Mouse (Mus musculus): ENCODE data around the gene Tbrg1.

- TF ChIP-seq MAZ (IDR thresholded peaks at IDR 0.05; ENCODE audit: low read depth, low read length) (no peak), ZNF384 (IDR thresholded peaks at IDR 0.05; ENCODE audit: low read depth, low read length) (no peak), ZC3H11A (IDR thresholded peaks at IDR 0.05; ENCODE audit: low read depth, low read length) (no peak), SIN3A (IDR thresholded peaks at IDR 0.05; ENCODE audit: low read length) (no peak), CTCF (IDR thresholded peaks at IDR 0.05 in 2 of 3, conservative IDR thresholded peaks at IDR 0.05 in 1 of 3; ENCODE audit: control insufficient read depth in 1 of 3, insufficient read depth in 1 of 3, low read depth in 2 of 3, low read length in 3 of 3, poor library complexity in 1 of 3, severe bottlenecking in 1 of 3) (no peak), POLR2A (IDR thresholded peaks at IDR 0.05; ENCODE audit: control insufficient read depth in 1 of 2, insufficient read depth in 1 of 2, low read depth in 1 of 2, low read length in 2 of 2, poor library complexity in 1 of 2) (no peak), KAT2A (conservative IDR thresholded peaks at IDR 0.05; ENCODE audit: low read depth, low read length) (no peak), ZKSCAN1 (IDR thresholded peaks at IDR 0.05; ENCODE audit: low read depth, low read length) (no peak), MXI1 (IDR thresholded peaks at IDR 0.05; ENCODE audit: low read depth, low read length) (no peak), EP300 (IDR thresholded peaks at IDR 0.05; ENCODE audit: low read depth in 1 of 2, low read length in 2 of 2) (no peak), HCFC1 (IDR thresholded peaks at IDR 0.05; ENCODE audit: low read depth, low read length) (no peak), GATA1 (IDR thresholded peaks at IDR 0.05; ENCODE audit: low read depth, low read length) (no peak), CHD2 (IDR thresholded peaks at IDR 0.05; ENCODE audit: low read length) (no peak)
These were observed 12.6 kb upstream of the Tbrg1 start for GRCm38 (mm10) chr9:37669678-37670077.
